Mouse (Mus musculus): ENCODE results near the gene Cplane1. TPM values are rescaled to one million over a fixed set of nuclear protein-coding genes. Genes with fewer than 3 reads are reported as not detected.
A peak's percentile ranks its signal among the peaks of the same experiment; 100 is the strongest.
"Not testable (repeated sequence)": the region's sequence is repeated elsewhere in the genome, so short reads cannot be mapped to it uniquely, and the experiment has no call there.

The Cplane1 gene
- polyA plus RNA-seq, 1 experiment = 11.1 TPM

GRCm38 (mm10) chr15:8190435-8190834 is 21.5 kb downstream of the Cplane1 start:
- WGBS = 84% methylated on average over 3 of the region's 3 CpGs
- H3K4me1 ChIP-seq (ENCODE audit: control insufficient read depth, insufficient read depth, low read length) = no peaks in the 10 kb centered on the region
- no peak for TF ChIP-seq POLR2A (IDR thresholded peaks at IDR 0.05; ENCODE audit: borderline replicate concordance, control insufficient read depth, low read depth, low read length)
- TF ChIP-seq CTCF (IDR thresholded peaks at IDR 0.05; ENCODE audit: control insufficient read depth, insufficient read depth, low read length) = no peak
- no peak overlapping the region for H3K4me3 ChIP-seq (replicated peaks; ENCODE audit: control insufficient read depth, low read depth, low read length)
- no peak overlapping the region for H3K27ac ChIP-seq (ENCODE audit: control insufficient read depth, insufficient read depth, low read depth, low read length, poor library complexity)

GRCm38 (mm10) chr15:8200317-8200716 is 31.4 kb downstream of the Cplane1 start:
- Histone ChIP-seq H3K27ac (ENCODE audit: control insufficient read depth, insufficient read depth, low read depth, low read length, poor library complexity) (no peak overlapping the region), H3K4me1 (ENCODE audit: control insufficient read depth, insufficient read depth, low read length) (no peaks in the 10 kb centered on the region), H3K4me3 (replicated peaks; ENCODE audit: control insufficient read depth, low read depth, low read length) (no peak overlapping the region)
- TF ChIP-seq CTCF (IDR thresholded peaks at IDR 0.05; ENCODE audit: control insufficient read depth, insufficient read depth, low read length) (0 out of 2 replicates have a peak, but pooled peaks have one; percentile 11), POLR2A (IDR thresholded peaks at IDR 0.05; ENCODE audit: borderline replicate concordance, control insufficient read depth, low read depth, low read length) (no peak)

GRCm38 (mm10) chr15:8208362-8208761 is 39.5 kb downstream of the Cplane1 start:
- H3K4me3 ChIP-seq (replicated peaks; ENCODE audit: control insufficient read depth, low read depth, low read length) = no peak overlapping the region
- no peaks in the 10 kb centered on the region for H3K4me1 ChIP-seq (ENCODE audit: control insufficient read depth, insufficient read depth, low read length)
- WGBS = 55% methylated on average over 6 of the region's 6 CpGs
- no peak for TF ChIP-seq CTCF (IDR thresholded peaks at IDR 0.05; ENCODE audit: control insufficient read depth, insufficient read depth, low read length)
- no peak overlapping the region for H3K27ac ChIP-seq (ENCODE audit: control insufficient read depth, insufficient read depth, low read depth, low read length, poor library complexity)

GRCm38 (mm10) chr15:8214811-8215210 is 45.9 kb downstream of the Cplane1 start:
- Histone ChIP-seq H3K27ac (ENCODE audit: control insufficient read depth, insufficient read depth, low read depth, low read length, poor library complexity) (no peak overlapping the region), H3K4me1 (ENCODE audit: control insufficient read depth, insufficient read depth, low read length) (no peaks in the 10 kb centered on the region), H3K4me3 (replicated peaks; ENCODE audit: control insufficient read depth, low read depth, low read length) (no peak overlapping the region)
- TF ChIP-seq CTCF (IDR thresholded peaks at IDR 0.05; ENCODE audit: control insufficient read depth, insufficient read depth, low read length) (no peak), POLR2A (IDR thresholded peaks at IDR 0.05; ENCODE audit: borderline replicate concordance, control insufficient read depth, low read depth, low read length) (no peak)
- WGBS = 89% methylated on average over 13 of the region's 13 CpGs

- not testable (repeated sequence) for H3K4me3 ChIP-seq (replicated peaks; ENCODE audit: control insufficient read depth, low read depth, low read length); H3K27ac ChIP-seq (ENCODE audit: control insufficient read depth, insufficient read depth, low read depth, low read length, poor library complexity); H3K4me1 ChIP-seq (ENCODE audit: control insufficient read depth, insufficient read depth, low read length)
- WGBS = 79% methylated on average over 1 of the region's 1 CpGs
Measured at GRCm38 (mm10) chr15:8234167-8234566, 65.3 kb downstream of the Cplane1 start.

- H3K27ac ChIP-seq (ENCODE audit: control insufficient read depth, insufficient read depth, low read depth, low read length, poor library complexity) = no peak overlapping the region
- TF ChIP-seq CTCF (IDR thresholded peaks at IDR 0.05; ENCODE audit: control insufficient read depth, insufficient read depth, low read length) = no peak
- TF ChIP-seq POLR2A (IDR thresholded peaks at IDR 0.05; ENCODE audit: borderline replicate concordance, control insufficient read depth, low read depth, low read length) = no peak
- no peak overlapping the region for H3K4me3 ChIP-seq (replicated peaks; ENCODE audit: control insufficient read depth, low read depth, low read length)
- 79% methylated on average over 3 of the region's 3 CpGs for WGBS
- no peaks in the 10 kb centered on the region for H3K4me1 ChIP-seq (ENCODE audit: control insufficient read depth, insufficient read depth, low read length)
Measured at GRCm38 (mm10) chr15:8265946-8266345, 97.0 kb downstream of the Cplane1 start.

GRCm38 (mm10) chr15:8267211-8267610 is 98.3 kb downstream of the Cplane1 start:
- Histone ChIP-seq H3K27ac (ENCODE audit: control insufficient read depth, insufficient read depth, low read depth, low read length, poor library complexity) (no peak overlapping the region), H3K4me1 (ENCODE audit: control insufficient read depth, insufficient read depth, low read length) (no peaks in the 10 kb centered on the region), H3K4me3 (replicated peaks; ENCODE audit: control insufficient read depth, low read depth, low read length) (no peak overlapping the region)
- WGBS = 91% methylated on average over 3 of the region's 3 CpGs
- TF ChIP-seq CTCF (IDR thresholded peaks at IDR 0.05; ENCODE audit: control insufficient read depth, insufficient read depth, low read length) (no peak), POLR2A (IDR thresholded peaks at IDR 0.05; ENCODE audit: borderline replicate concordance, control insufficient read depth, low read depth, low read length) (no peak)

GRCm38 (mm10) chr15:8268231-8268630 is 99.3 kb downstream of the Cplane1 start:
- TF ChIP-seq CTCF (IDR thresholded peaks at IDR 0.05; ENCODE audit: control insufficient read depth, insufficient read depth, low read length) (no peak), POLR2A (IDR thresholded peaks at IDR 0.05; ENCODE audit: borderline replicate concordance, control insufficient read depth, low read depth, low read length) (no peak)
- Histone ChIP-seq H3K4me3 (replicated peaks; ENCODE audit: control insufficient read depth, low read depth, low read length) (no peak overlapping the region), H3K4me1 (ENCODE audit: control insufficient read depth, insufficient read depth, low read length) (no peaks in the 10 kb centered on the region), H3K27ac (ENCODE audit: control insufficient read depth, insufficient read depth, low read depth, low read length, poor library complexity) (no peak overlapping the region)
- WGBS = 87% methylated on average over 8 of the region's 8 CpGs

- TF ChIP-seq CTCF (IDR thresholded peaks at IDR 0.05; ENCODE audit: control insufficient read depth, insufficient read depth, low read length) = no peak
- no peaks in the 10 kb centered on the region for H3K4me1 ChIP-seq (ENCODE audit: control insufficient read depth, insufficient read depth, low read length)
- no peak overlapping the region for H3K27ac ChIP-seq (ENCODE audit: control insufficient read depth, insufficient read depth, low read depth, low read length, poor library complexity)
- no peak overlapping the region for H3K4me3 ChIP-seq (replicated peaks; ENCODE audit: control insufficient read depth, low read depth, low read length)
- 81% methylated on average over 8 of the region's 8 CpGs for WGBS
Measured at GRCm38 (mm10) chr15:8271952-8272351, 103.0 kb downstream of the Cplane1 start.

- not testable (repeated sequence) for H3K27ac ChIP-seq (ENCODE audit: control insufficient read depth, insufficient read depth, low read depth, low read length, poor library complexity); H3K4me1 ChIP-seq (ENCODE audit: control insufficient read depth, insufficient read depth, low read length); H3K4me3 ChIP-seq (replicated peaks; ENCODE audit: control insufficient read depth, low read depth, low read length)
- 84% methylated on average over 4 of the region's 4 CpGs for WGBS
Measured at GRCm38 (mm10) chr15:8277916-8278315, 109.0 kb downstream of the Cplane1 start.

Data from bone marrow, adult 2 months (tissue).